Mouse (Mus musculus) limb, embryonic 10.5 days (tissue): Measurements from ENCODE around the gene Ifi35. TPM values are rescaled to one million over a fixed set of nuclear protein-coding genes. Genes with fewer than 3 reads are reported as not detected.
"Not testable (repeated sequence)": the region's sequence is repeated elsewhere in the genome, so short reads cannot be mapped to it uniquely, and the experiment has no call there.

Source experiments
- DNase-seq: peaks from one replicate; pipeline ENCODE4 v3.0.0-alpha.2; 2017; ENCODE audit warnings: low spot score
- H3K27ac ChIP-seq: fragments of 300-500 bp; sonication (generic); 2 replicates; pipeline ENCODE4 v1.5.1; 2016; ENCODE audit warnings: mild to moderate bottlenecking
- H3K27me3 ChIP-seq: fragments of 300-500 bp; sonication (generic); 2 replicates; pipeline ENCODE4 v1.6.1; 2016; ENCODE audit warnings: low read depth, mild to moderate bottlenecking; ENCODE audit not compliant: poor library complexity, severe bottlenecking
- H3K36me3 ChIP-seq: fragments of 300-500 bp; sonication (generic); 2 replicates; pipeline ENCODE4 v1.6.1; 2016; ENCODE audit warnings: mild to moderate bottlenecking, moderate library complexity
- H3K4me1 ChIP-seq: fragments of 300-500 bp; sonication (generic); 2 replicates; pipeline ENCODE4 v1.6.1; 2016
- H3K4me3 ChIP-seq: fragments of 300-500 bp; sonication (generic); 2 replicates; pipeline ENCODE4 v1.5.1; 2016; ENCODE audit warnings: mild to moderate bottlenecking, moderate library complexity
- H3K9me3 ChIP-seq: fragments of 300-500 bp; sonication (generic); replicated peaks from 2 replicates; pipeline ENCODE4 v1.6.1; 2016; ENCODE audit warnings: mild to moderate bottlenecking
- WGBS: fragments of 180-500 bp; shearing (Covaris S2); methylation state at CpG from one replicate; pipeline ENCODE4 v1.1.7; 2016; 5-methylcytosine and 5-hydroxymethylcytosine counted together
- polyA plus RNA-seq: library from polyadenylated mRNA; unstranded; fragments of >200 nt; fragmentation: Nextera tagmentation; extraction: Ambion mirVana; gene quantifications from 2 replicates; pipeline ENCODE4 v1.2.1, GENCODE M21; 2016

The Ifi35 gene
- polyA plus RNA-seq, 1 experiment from 2014 or later = 2.3 TPM

DNA sequence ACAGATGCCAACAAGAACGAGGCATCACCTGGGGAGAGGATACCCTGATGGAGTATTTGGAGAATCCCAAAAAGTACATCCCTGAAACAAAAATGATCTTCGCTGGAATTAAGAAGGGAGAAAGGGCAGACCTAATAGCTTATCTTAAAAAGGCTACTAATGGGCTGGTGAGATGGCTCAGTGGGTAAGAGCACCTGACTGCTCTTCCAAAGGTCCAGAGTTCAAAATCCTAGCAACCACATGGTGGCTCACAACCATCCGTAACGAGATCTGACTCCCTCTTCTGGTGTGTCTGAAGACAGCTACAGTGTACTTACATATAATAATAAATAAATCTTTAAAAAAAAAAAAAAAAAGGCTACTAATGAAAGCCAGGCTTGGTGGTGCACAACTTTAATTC, 28.2 kb downstream of the Ifi35 start:
- Histone ChIP-seq H3K4me1 (peaks cover 16% of the 10 kb centered on the region), H3K27me3 (peaks cover 24% of the 10 kb centered on the region; the same call in 1 of the 2 replicates)
- not testable (repeated sequence) for DNase-seq, H3K4me3 ChIP-seq, H3K9me3 ChIP-seq, H3K27ac ChIP-seq, H3K36me3 ChIP-seq
- WGBS = 93% methylated on average over 4 of the region's 4 CpGs

DNA sequence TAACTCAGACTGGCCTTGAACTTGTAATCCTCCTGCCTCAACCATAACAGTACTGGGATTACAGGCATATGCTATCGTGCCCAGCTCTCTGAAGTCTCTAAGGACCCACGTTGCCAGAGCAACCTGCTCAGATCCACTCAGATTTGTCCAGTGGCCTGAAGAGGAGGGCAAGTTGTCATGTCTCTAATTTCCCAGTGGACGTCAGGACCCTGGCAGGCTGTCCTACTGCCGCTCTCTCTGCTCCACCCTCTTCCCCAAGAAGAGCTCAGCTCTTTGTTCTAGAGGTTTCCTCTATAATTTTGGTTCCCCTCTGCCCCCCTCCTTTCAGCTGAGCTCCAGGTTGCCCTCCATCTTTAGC, 29.0 kb downstream of the Ifi35 start:
- H3K27ac ChIP-seq = no peak overlapping the region
- H3K4me3 ChIP-seq = no peak overlapping the region
- no peaks in the 10 kb centered on the region for H3K36me3 ChIP-seq
- no peaks in the 10 kb centered on the region for H3K9me3 ChIP-seq
- peaks cover 18% of the 10 kb centered on the region; the same call in 1 of the 2 replicates for H3K27me3 ChIP-seq
- 46% methylated on average over 4 of the region's 4 CpGs for WGBS
- no peak for DNase-seq
- H3K4me1 ChIP-seq = peaks cover 15% of the 10 kb centered on the region

GRCm38 (mm10) chr11:101477552-101478211, 29.5 kb downstream of the Ifi35 start:
- H3K36me3 ChIP-seq = no peaks in the 10 kb centered on the region
- WGBS = 64% methylated on average over 10 of the region's 10 CpGs
- H3K27ac ChIP-seq = 0 out of 2 replicates have a peak overlapping the region, but pooled peaks have one; percentile 39
- no peak for DNase-seq
- H3K4me1 ChIP-seq = peaks cover 12% of the 10 kb centered on the region
- no peak overlapping the region for H3K4me3 ChIP-seq
- H3K27me3 ChIP-seq = peaks cover 18% of the 10 kb centered on the region; the same call in 1 of the 2 replicates
- H3K9me3 ChIP-seq = no peaks in the 10 kb centered on the region

- Histone ChIP-seq H3K4me3 (peak overlapping the region; percentile 28; the same call in 1 of the 2 replicates), H3K36me3 (no peaks in the 10 kb centered on the region), H3K9me3 (no peaks in the 10 kb centered on the region), H3K4me1 (peaks cover 16% of the 10 kb centered on the region), H3K27ac (peak overlapping the region; percentile 67; the same call in 1 of the 2 replicates), H3K27me3 (peaks cover 18% of the 10 kb centered on the region; the same call in 1 of the 2 replicates)
- no peak for DNase-seq
- WGBS = 12% methylated on average over 18 of the region's 18 CpGs
Measured at GRCm38 (mm10) chr11:101479171-101479635, 31.0 kb downstream of the Ifi35 start.

DNA sequence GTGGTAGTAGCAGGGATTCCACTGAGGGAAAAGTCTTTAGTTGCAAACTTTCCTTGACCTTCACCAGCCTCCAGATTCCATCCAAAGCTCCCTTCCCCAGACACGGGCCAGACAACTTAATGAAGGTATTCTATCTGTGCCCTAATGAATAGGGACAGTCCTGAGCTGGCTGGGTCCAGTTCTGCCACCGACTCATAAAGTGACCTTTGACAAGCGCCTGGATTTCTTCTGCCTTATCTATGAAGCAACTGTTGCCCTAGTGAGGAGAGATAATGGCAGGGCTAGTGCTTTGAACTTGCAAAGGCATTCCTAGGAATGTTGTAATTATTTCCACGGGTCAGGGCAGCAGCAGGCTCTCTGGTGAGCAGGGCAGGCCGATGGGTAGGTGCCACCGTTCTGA, 32.7 kb downstream of the Ifi35 start:
- WGBS = 27% methylated on average over 6 of the region's 6 CpGs
- no peak overlapping the region for H3K4me3 ChIP-seq
- no peak for DNase-seq
- H3K4me1 ChIP-seq = peaks cover 16% of the 10 kb centered on the region
- peaks cover 18% of the 10 kb centered on the region; the same call in 1 of the 2 replicates for H3K27me3 ChIP-seq
- no peak overlapping the region for H3K27ac ChIP-seq
- H3K9me3 ChIP-seq = no peaks in the 10 kb centered on the region
- H3K36me3 ChIP-seq = no peaks in the 10 kb centered on the region

DNA sequence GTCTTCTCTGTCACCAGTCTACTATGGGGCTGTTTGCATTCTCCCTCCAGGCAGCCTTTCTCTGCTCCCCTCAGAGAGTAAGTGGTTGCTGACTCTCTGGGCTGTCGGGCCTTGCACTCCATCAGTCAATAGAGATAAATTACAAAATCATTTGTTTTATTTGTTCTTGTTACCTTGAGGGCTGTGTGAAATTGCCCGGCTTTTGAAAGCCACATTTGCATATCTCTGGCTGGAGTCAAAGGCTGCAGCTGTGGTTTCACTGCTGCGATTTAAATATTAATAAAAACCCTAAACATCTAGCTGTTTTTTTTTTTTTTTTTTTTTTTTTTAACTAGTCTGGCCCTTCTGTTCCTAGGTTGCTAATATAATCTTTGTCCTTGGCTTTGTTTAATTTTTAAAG, 35.6 kb downstream of the Ifi35 start:
- Histone ChIP-seq H3K4me3 (no peak overlapping the region), H3K36me3 (peaks cover 26% of the 10 kb centered on the region), H3K27ac (no peak overlapping the region), H3K4me1 (peaks cover 12% of the 10 kb centered on the region), H3K27me3 (peaks cover 16% of the 10 kb centered on the region; the same call in 1 of the 2 replicates), H3K9me3 (no peaks in the 10 kb centered on the region)
- WGBS = 42% methylated on average over 3 of the region's 3 CpGs
- DNase-seq = no peak

GRCm38 (mm10) chr11:101484245-101484644, 36.0 kb downstream of the Ifi35 start:
- H3K4me1 ChIP-seq = peaks cover 8% of the 10 kb centered on the region
- H3K36me3 ChIP-seq = peaks cover 31% of the 10 kb centered on the region
- peaks cover 12% of the 10 kb centered on the region; the same call in 1 of the 2 replicates for H3K27me3 ChIP-seq
- no peak overlapping the region for H3K4me3 ChIP-seq
- DNase-seq = no peak
- no peak overlapping the region for H3K27ac ChIP-seq
- no peaks in the 10 kb centered on the region for H3K9me3 ChIP-seq
- WGBS = 86% methylated on average over 6 of the region's 6 CpGs

DNA sequence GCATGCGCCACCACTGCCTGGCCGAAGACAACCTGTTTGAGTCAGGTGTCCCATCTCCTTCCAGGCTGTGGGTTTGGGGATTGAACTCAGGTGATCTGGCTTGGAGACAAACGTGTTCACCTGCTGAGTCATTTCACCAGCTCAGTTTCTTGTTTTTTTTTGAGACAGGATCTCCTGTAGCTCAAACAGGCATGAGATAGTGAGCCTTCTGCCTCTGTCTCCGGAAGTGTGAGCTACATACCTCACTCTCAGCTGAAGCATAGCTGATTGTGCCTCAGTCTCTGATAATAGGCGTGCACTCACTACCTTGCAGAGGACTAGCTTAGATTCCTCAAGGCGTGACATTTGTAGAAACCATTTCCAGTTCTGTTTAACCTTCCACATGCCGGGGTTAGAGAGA, 36.6 kb downstream of the Ifi35 start:
- H3K27ac ChIP-seq = no peak overlapping the region
- H3K9me3 ChIP-seq = no peaks in the 10 kb centered on the region
- 0 out of 2 replicates have a peak, but pooled peaks cover 7% of the 10 kb centered on the region for H3K27me3 ChIP-seq
- no peak for DNase-seq
- peaks cover 4% of the 10 kb centered on the region for H3K4me1 ChIP-seq
- H3K36me3 ChIP-seq = peaks cover 37% of the 10 kb centered on the region
- H3K4me3 ChIP-seq = no peak overlapping the region
- 89% methylated on average over 7 of the region's 7 CpGs for WGBS

DNA sequence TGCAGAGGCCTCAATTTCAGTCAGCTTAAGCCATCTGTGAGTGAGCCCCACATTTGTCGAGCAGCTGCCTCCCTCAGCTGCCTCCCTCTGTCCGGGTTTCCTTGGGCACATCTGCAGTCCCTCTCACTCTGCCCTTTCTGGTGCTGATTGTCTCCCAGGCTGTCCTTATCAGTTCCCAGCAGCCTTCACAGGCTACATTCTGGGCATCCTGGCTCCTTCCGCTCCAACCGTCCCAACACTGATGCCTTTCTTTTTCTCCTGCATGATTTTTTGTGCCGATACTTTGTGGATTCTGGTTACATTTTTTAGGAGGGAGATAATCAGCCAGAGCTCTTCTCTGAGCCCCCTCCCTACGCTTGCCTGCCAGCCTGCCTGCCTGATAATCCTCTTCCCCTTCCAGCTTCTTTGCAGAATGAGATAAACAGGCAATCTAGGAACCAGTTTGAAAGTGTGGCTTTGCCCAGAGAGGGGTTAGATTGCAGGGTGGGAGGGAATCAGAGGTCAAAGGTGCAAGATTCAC, 37.4 kb downstream of the Ifi35 start:
- no peak overlapping the region for H3K27ac ChIP-seq
- H3K4me1 ChIP-seq = peaks cover 4% of the 10 kb centered on the region
- no peaks in the 10 kb centered on the region for H3K9me3 ChIP-seq
- H3K4me3 ChIP-seq = no peak overlapping the region
- 38% methylated on average over 6 of the region's 6 CpGs for WGBS
- H3K27me3 ChIP-seq = 0 out of 2 replicates have a peak, but pooled peaks cover under 1% of the 10 kb centered on the region
- H3K36me3 ChIP-seq = peaks cover 44% of the 10 kb centered on the region
- DNase-seq = no peak

GRCm38 (mm10) chr11:101486126-101486525, 37.9 kb downstream of the Ifi35 start:
- DNase-seq = no peak
- H3K27me3 ChIP-seq = no peaks in the 10 kb centered on the region
- H3K4me1 ChIP-seq = peaks cover 4% of the 10 kb centered on the region
- H3K4me3 ChIP-seq = no peak overlapping the region
- no peak overlapping the region for H3K27ac ChIP-seq
- WGBS = 74% methylated on average over 6 of the region's 6 CpGs
- peaks cover 48% of the 10 kb centered on the region for H3K36me3 ChIP-seq
- no peaks in the 10 kb centered on the region for H3K9me3 ChIP-seq

GRCm38 (mm10) chr11:101506269-101506780, 58.1 kb downstream of the Ifi35 start:
- no peak for DNase-seq
- Histone ChIP-seq H3K4me1 (no peaks in the 10 kb centered on the region), H3K27me3 (no peaks in the 10 kb centered on the region), H3K27ac (no peak overlapping the region), H3K36me3 (peaks cover 98% of the 10 kb centered on the region), H3K9me3 (no peaks in the 10 kb centered on the region), H3K4me3 (no peak overlapping the region)
- 96% methylated on average over 5 of the region's 5 CpGs for WGBS

DNA sequence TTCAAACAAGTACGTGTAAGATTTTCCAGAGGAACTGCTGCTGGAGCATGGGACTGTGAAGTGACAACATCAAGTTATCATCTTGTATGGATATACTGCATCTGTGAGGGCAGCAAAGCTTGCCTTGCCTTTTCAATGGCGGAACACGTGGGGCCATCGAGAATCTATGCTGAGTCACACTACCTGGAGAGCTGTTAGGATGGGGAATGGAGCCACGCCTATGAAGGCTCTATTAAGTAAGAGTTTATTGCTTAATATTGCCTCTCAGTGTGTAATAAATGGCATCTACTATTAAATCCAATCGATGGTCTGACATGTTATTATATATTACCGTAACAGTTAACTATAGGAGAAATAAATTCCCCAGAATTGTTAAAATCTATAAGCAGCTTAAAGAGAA, 58.9 kb downstream of the Ifi35 start:
- Histone ChIP-seq H3K4me1 (no peaks in the 10 kb centered on the region), H3K9me3 (no peaks in the 10 kb centered on the region), H3K4me3 (no peak overlapping the region), H3K27me3 (no peaks in the 10 kb centered on the region), H3K36me3 (peaks cover 98% of the 10 kb centered on the region), H3K27ac (no peak overlapping the region)
- DNase-seq = no peak
- 96% methylated on average over 7 of the region's 7 CpGs for WGBS
